Mouse (Mus musculus): ENCODE data around the gene Dlk1.

GRCm38 (mm10) chr12:109437559-109438350 lies 14.9 kb upstream of the Dlk1 start:
- TF ChIP-seq CTCF (IDR thresholded peaks at IDR 0.05; ENCODE audit: borderline replicate concordance, control insufficient read depth, extremely low read depth, insufficient read depth, low read length, poor library complexity), result peak; percentile 99
- no peak for TF ChIP-seq POLR2A (IDR thresholded peaks at IDR 0.05; ENCODE audit: control insufficient read depth, extremely low read depth, insufficient read depth, low read length, poor library complexity)

All from thymus, adult 2 months (tissue).